Mouse (Mus musculus) c-Kit-negative CD71-positive TER-119-positive erythroid progenitor cells, embryonic 14.5 days (primary cell): ENCODE results near the gene Edc3.
"Not testable (repeated sequence)": the region's sequence is repeated elsewhere in the genome, so short reads cannot be mapped to it uniquely, and the experiment has no call there.

Source experiments
- DNase-seq: peaks from one replicate; pipeline ENCODE4 v3.0.0-alpha.2; 2013; ENCODE audit warnings: low read depth, low spot score

Gene Edc3

GRCm38 (mm10) chr9:57706496-57706895, 1.8 kb upstream of the Edc3 start:
- no peak for DNase-seq

- DNase-seq: peak; percentile 22
Measured at GRCm38 (mm10) chr9:57708720-57709274, 457 bp downstream of the Edc3 start.

- DNase-seq: not testable (repeated sequence)
Measured at GRCm38 (mm10) chr9:57710214-57710613, 1.9 kb downstream of the Edc3 start.

DNA sequence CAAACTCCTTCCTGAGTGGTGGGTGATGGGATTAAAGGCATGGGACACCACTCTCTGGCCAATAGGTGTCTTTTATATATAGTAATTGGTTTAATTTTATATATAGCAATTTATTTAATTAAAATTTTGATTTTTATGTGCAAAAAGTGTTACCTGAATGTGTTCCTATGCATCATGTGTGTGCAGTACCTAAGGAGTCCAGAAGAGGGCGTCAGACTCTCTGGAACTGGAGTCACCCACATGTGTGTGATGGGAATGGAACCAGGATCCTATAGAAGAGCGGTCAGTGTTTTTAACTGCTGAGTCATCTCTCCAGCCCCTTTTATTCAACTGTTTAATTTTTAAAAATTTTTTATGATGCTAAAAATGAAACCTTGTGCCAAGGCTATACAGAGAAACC, 3.9 kb downstream of the Edc3 start:
- DNase-seq: no peak

DNA sequence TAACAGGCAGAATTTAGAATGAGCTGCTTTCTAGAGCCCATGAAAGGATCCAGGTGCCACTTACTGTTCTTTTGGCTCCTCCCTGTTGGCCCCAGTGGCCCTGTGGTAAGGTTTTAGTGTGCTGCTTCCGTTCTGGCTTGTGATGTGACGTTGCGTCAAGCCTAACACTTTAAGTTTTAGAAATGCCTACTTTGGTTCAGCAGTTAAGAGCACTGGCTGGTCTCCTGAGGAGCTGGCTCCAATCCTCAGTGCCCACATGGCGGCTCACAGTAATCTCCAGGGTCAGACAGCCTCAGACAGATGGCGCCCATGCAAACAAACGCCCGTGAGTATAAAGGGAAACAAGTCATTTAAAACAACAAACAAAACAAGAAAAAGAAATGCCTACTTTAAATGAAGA, 10.1 kb downstream of the Edc3 start:
- DNase-seq: no peak

- no peak for DNase-seq
Measured at GRCm38 (mm10) chr9:57720736-57721135, 12.4 kb downstream of the Edc3 start.

DNA sequence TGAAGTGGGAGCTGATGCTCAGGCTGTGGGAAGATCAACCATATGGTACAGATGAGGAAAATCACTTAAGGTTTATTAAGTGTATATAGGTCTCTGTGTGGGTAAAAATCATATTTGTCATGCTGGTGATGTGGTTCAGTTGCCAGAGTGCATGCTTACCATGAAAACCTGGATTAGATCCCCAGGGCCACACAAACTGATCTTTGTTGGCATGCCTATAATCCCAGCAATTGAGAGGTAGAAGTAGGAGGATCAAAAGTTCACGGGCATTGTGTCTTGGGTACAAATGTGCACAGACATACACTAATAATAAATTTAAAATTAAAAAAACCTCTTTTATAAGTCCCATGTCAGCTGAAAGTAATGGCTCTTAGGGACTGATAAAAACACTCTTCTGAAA, 14.0 kb downstream of the Edc3 start:
- no peak for DNase-seq

DNA sequence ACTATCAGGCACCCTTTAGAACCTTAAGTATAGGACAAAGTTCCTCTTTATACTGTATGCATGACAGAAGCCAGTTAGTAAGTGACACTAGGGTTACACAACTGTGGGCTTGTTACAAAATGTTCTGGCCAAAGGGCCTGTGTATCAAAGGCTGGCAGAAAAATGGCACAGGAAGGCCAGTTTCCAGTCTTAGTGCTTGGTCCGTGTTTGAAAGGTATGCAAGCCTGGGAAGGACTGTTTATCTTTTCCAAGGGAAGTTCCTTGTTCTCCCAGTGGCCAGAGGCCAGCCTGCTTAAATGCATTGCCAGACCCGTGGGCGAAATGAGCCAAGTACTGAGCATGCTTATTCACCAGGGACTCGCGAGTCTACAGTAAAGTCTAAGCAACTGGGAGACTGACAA, 15.0 kb downstream of the Edc3 start:
- DNase-seq: no peak

DNA sequence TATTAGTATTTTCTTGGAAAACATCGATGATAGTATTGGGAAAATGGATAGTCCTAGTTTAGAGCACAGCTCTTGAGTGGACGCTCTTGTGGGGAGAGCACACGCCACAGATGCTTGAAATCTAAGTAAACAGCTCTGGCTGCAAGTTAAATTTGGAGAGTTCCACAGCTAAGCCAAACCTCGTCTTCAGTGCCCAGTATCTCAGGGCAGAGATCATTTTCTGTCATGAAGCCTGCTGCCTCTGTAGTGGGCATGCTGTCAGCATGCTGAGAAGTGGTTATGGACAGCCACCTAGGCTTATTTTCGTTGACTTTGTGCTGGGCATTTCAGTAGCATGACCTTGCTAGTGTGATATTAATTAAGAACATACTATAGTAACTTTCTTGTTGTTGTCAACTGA, 15.5 kb downstream of the Edc3 start:
- no peak for DNase-seq

GRCm38 (mm10) chr9:57724701-57725100, 16.4 kb downstream of the Edc3 start:
- no peak for DNase-seq

GRCm38 (mm10) chr9:57728312-57728711, 20.0 kb downstream of the Edc3 start:
- no peak for DNase-seq

DNA sequence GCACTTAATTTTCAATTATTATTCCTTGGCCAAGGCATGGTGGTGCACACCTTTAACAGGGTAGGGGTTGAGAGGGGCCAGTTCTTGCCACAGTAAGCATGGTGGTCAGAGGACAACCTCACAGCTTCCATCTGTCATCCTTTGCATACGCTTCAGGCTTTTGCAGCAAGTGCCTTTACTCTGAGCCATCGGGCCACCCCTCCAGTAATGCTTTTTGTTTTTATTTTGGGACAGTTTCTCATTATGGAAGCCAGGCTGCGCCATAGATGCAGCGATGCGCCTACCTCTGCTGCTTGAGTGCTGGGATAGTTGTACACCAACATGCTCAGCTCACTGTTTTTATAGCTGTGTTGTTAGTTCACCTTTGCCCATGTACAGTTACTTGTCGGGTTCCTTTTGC, 25.3 kb downstream of the Edc3 start:
- DNase-seq: no peak

- no peak for DNase-seq
Measured at GRCm38 (mm10) chr9:57739863-57740262, 31.5 kb downstream of the Edc3 start.

GRCm38 (mm10) chr9:57744462-57745091, 36.2 kb downstream of the Edc3 start:
- DNase-seq: peak; percentile 58

DNA sequence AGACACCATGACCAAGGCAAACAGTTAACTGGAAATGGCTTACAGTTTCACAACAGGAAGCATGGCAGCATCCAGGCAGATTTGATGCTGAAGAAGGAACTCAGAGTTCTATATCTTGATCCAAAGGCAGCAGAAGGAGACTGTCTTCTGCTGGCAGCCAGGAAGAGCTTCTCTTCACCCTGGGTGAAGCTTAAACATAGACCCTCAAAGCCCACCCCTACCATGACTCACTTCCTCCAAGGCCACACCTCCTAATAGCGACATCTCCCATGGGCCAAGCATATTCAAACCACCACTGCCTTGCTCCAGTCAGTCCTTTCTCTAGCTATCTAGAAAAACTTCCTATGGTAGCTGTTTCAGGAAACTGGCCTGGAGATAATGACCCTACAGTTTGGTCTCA, 38.7 kb downstream of the Edc3 start:
- no peak for DNase-seq

- no peak for DNase-seq
Measured at GRCm38 (mm10) chr9:57748137-57748536, 39.8 kb downstream of the Edc3 start.

DNA sequence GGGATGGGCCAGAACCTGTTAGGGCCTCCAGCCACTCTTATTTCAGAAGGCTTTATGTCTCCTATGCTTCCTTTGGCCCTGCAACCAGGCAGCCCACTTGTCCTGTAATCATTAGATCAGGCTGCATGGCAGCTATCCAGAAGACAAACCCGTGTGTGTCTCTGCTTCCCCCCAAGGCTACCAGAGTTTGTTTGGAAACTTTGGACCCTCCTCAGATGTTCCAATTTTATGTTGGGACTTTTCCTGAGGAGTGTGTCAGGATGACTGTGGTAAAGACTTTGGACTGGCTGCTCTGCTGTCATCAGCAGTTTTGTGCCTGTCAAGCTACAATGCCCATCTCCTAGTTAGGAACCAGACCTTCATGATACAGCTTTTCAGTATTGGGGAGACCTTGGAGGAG, 40.5 kb downstream of the Edc3 start:
- DNase-seq: no peak

- DNase-seq: no peak
Measured at GRCm38 (mm10) chr9:57750901-57751300, 42.6 kb downstream of the Edc3 start.

DNA sequence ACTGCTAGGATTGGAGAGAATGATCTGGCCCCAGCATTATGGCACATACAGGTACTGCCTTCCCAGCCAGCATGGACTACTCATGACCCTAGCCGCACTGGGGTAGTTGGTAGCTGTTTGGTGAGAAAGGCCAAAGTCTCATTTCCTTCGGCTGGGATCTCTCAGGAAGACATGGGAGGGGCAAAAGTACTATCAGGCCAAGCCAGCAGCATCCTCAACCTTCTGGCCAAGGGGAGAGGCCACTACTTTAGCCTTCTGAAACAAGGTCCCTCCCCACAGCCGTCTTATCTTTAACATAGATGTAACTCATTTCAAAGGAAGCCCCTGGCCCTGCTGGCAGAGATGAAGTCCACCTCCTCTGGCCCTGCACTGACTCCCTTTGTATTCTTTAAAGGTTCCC, 49.2 kb downstream of the Edc3 start:
- no peak for DNase-seq

GRCm38 (mm10) chr9:57758528-57758927, 50.2 kb downstream of the Edc3 start:
- no peak for DNase-seq

GRCm38 (mm10) chr9:57759289-57759688, 50.9 kb downstream of the Edc3 start:
- no peak for DNase-seq

DNA sequence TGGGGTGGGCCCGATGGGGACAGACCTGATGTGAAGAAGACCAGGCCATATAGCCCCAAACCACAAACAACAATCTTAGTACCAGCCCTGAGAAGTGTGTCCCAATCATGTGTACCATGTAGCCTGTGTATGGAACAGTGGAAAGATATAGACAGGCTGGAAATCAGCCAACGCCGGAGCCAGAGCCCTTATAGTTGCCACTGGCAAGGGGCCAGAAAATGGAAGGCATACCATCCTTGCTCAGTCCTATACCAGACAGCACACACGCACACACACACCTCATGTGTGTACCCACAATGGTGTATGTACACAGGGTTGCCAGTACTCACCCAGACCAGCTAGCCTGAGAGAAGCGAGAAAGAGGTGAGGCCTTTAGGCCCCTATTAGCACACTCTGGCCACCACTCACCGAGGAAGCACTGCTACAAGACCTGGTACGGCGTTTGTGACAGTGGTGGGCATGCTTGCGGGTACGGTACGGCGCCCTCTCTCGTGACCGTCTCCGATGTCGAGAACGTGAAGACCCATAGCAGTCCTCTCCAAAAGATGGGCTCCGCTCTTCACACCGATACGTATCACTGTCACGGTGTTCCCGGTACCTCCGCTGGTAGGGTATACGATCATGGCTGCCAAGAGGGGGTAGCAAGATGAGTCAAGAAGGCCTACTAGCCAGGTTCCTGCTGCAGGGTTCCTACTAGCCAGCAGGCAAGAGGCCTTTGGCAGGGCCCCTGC, 52.2 kb downstream of the Edc3 start:
- no peak for DNase-seq
